Mouse (Mus musculus) kidney, adult 11 months (tissue): ENCODE measurements around the gene Acox1.
A peak's percentile ranks its signal among the peaks of the same experiment; 100 is the strongest.

Experiments
- DNase-seq: peaks from one replicate; pipeline ENCODE4 v3.0.0; 2022

Acox1 gene

GRCm38 (mm10) chr11:116210696-116211095 lies 11.9 kb upstream of the Acox1 start:
- peak; percentile 67 for DNase-seq

DNA sequence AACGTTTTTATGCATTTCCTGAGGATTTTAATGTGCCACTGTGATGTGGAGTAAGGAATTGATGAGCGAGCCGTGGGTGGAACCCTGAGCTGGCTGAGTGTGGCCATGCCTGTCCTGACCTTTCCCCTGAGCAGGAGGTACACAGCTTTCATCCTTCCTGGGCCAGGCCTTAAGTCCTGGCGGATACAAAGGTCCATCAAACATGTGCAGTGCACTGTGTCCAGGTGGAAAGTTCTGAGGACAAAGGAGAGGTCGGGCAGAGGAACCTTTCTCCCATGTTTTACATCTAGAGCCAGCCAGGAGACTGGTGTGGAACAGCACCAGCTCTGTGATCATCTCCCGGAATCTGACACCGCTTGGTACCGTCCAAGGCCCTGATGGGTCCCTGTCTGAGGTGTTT lies 10.4 kb upstream of the Acox1 start:
- DNase-seq, result peak; percentile 83

- no peak for DNase-seq
Measured at GRCm38 (mm10) chr11:116208660-116209059, 9.8 kb upstream of the Acox1 start.

- DNase-seq, result no peak
Measured at GRCm38 (mm10) chr11:116206678-116207077, 7.8 kb upstream of the Acox1 start.

- DNase-seq, result no peak
Measured at GRCm38 (mm10) chr11:116203150-116203549, 4.3 kb upstream of the Acox1 start.

GRCm38 (mm10) chr11:116201151-116201550 lies 2.3 kb upstream of the Acox1 start:
- DNase-seq, result peak; percentile 48

GRCm38 (mm10) chr11:116198132-116198531 lies 713 bp downstream of the Acox1 start:
- DNase-seq, result no peak

- no peak for DNase-seq
Measured at GRCm38 (mm10) chr11:116197584-116197906, 1.3 kb downstream of the Acox1 start.

DNA sequence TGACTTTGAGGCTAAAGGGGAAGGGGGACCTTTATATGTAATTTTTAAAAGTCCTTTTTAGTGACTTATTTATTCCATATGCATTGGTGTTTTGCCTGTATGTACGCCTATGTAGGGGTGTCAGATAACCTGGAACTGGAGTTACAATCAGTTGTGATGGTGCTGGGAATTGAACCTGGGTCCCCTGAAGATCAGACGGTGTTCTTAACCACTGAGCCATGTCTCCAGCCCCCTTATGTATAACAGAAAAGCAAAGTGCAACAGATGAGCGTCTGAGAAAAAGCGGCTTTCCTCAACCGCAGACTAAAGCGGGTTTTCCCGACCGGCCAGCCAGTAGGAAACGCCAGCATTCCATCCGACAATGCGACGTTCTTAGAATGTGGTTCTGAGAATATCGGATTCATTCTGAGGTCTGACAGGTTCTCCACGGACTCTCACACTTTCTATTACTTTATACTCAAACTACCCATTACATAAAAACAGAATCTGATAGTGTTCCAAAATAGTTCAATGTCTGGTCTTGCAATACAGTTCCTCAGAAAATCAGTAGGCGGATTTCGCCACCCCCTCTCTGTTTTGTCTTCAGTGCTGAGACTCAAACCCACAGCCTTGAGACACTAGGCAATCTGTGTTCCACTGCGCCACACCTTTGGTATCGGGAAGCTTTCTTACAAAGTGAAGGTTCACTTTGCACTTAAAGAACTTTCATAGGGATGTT lies 1.8 kb downstream of the Acox1 start:
- no peak for DNase-seq

DNA sequence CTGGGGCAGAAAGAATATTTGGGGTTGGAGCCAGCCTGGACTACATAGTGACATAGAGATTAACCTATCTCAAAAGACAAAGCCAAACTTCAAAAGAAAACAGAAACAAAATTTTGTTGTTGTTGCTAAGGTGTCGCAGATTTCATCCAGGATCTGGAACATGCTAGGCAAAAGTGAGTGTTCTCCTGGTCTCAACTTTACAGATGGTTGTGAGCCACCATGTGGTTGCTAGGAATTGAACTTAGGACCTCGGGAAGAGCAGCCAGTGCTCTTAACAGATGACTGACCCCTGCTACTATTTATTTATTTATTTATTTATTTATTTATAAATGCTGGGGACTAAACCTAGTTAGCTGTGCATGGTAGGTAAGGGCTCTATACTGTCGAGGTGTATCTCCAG lies 2.5 kb downstream of the Acox1 start:
- DNase-seq, result no peak

DNA sequence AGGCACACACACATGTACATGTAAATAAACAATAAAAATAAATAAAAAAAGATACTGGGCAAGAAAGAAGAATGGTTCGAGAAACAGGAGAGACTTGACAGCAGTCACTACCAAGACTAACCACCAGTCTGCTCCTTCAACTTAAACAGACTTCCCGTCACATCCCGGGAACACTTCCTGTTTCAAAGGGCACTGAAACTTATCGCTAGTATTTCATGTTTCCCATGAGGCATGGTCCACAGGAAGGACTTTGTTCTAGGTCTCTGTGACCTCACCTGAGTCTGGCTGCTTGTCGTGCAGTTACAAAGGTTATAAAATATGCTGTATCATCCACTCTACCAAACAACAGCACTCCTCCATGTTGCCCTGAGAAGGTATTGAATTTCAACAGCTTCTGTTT lies 3.6 kb downstream of the Acox1 start:
- peak; percentile 71 for DNase-seq

DNA sequence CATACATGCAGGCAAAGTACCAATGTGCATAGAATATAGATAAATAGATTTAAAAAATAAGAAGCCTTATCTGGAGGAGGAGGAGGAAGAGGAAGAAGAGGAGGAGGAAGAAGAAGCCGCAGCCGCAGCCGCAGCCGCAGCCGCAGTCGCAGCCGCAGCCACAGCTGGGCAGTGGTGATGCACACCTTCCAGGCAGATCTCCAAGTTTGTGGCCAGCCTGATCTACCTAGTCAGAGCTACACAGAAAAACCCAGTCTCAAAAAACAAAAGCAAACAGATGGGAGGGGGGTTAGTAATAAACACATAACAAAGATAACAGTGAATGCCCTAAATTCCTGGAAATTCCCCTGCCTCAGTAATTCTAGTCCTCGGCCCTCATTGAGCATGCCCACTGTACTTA lies 4.2 kb downstream of the Acox1 start:
- DNase-seq, result no peak

- DNase-seq, result no peak
Measured at GRCm38 (mm10) chr11:116187226-116187930, 11.5 kb downstream of the Acox1 start.

- no peak for DNase-seq
Measured at GRCm38 (mm10) chr11:116186360-116186759, 12.5 kb downstream of the Acox1 start.

DNA sequence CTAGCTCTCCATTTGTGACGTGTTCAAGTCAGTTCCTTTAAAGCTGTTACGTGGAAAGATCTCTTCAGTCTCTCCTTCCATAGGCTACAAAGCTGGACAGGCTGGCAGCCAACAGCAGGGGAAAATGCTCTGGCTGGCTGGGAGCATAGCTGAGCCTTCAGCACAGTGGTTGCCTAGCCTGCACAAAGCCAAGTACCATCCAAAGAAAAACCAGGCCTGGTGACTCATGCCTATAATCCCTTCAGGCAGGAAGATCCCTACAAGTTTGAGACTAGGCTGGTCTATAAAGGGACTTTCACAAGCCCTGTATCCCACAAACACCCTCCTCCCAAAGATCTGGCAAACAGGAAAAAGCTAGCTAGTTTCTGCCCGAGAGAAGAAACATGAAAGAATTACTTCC lies 13.0 kb downstream of the Acox1 start:
- DNase-seq, result no peak

- DNase-seq, result no peak
Measured at GRCm38 (mm10) chr11:116178411-116179121, 20.3 kb downstream of the Acox1 start.

GRCm38 (mm10) chr11:116176010-116176409 lies 22.8 kb downstream of the Acox1 start:
- DNase-seq, result no peak

GRCm38 (mm10) chr11:116174775-116175448 lies 23.9 kb downstream of the Acox1 start:
- DNase-seq, result peak; percentile 84

- DNase-seq, result peak; percentile 36
Measured at GRCm38 (mm10) chr11:116171959-116172358, 26.9 kb downstream of the Acox1 start.

- DNase-seq, result peak; percentile 61
Measured at GRCm38 (mm10) chr11:116170003-116170800, 28.6 kb downstream of the Acox1 start.

GRCm38 (mm10) chr11:116169214-116169613 lies 29.6 kb downstream of the Acox1 start:
- DNase-seq, result no peak

- DNase-seq, result peak; percentile 94
Measured at GRCm38 (mm10) chr11:116167884-116168439, 30.9 kb downstream of the Acox1 start, which contains the start of gene Fbf1. Gene Fbf1 (minus strand): TSS chr11:116168166.
